Mouse (Mus musculus) embryo, embryonic 11 days (tissue): ENCODE results near the gene Aen.
A peak's percentile ranks its signal among the peaks of the same experiment; 100 is the strongest.

Experiments used
- DNase-seq: peaks from one replicate; pipeline ENCODE4 v3.0.0-alpha.2; 2015

Aen gene

GRCm38 (mm10) chr7:78895653-78896333 is at the start of gene Aen:
Gene Aen (plus strand): TSS chr7:78895854.
- peak; percentile 97 for DNase-seq

DNA sequence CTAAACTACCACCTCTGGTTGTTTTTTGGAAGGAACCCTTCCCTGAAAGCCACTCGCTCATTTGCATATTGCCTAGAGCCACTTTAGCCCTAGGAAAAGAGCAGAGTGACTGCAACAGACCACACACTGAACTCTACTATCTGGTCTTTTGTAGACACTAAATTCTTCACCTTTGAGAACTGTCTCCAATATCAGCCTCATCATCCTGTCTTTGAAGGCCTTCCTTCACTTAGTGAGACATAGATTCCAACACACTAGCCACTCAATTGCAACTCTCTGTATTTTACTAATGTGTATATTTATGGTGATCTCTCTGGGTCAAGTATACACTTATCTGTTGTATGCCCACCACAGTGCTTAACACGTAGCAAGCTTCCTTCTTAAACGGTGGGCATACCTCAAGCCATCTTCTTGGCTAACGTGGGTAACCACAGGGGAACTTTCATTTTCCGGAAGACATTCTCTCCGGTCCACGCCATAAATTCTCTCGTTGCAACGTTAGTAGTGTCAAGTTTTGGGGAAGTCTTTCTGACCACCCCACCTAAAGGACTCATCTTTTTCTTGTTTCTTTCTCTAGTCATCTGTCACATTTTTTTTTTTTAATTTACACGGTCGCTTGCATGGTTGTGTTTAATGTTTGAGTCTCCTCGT is 49.5 kb upstream of the Aen start:
- DNase-seq, result peak; percentile 2

GRCm38 (mm10) chr7:78846737-78847434 is 48.8 kb upstream of the Aen start, which contains the start of gene Det1:
Gene Det1 (minus strand): TSS chr7:78847263.
- DNase-seq, result peak; percentile 96

- no peak for DNase-seq
These were observed 41.6 kb upstream of the Aen start for GRCm38 (mm10) chr7:78854051-78854450.

GRCm38 (mm10) chr7:78855044-78855655 is 40.5 kb upstream of the Aen start:
- no peak for DNase-seq

DNA sequence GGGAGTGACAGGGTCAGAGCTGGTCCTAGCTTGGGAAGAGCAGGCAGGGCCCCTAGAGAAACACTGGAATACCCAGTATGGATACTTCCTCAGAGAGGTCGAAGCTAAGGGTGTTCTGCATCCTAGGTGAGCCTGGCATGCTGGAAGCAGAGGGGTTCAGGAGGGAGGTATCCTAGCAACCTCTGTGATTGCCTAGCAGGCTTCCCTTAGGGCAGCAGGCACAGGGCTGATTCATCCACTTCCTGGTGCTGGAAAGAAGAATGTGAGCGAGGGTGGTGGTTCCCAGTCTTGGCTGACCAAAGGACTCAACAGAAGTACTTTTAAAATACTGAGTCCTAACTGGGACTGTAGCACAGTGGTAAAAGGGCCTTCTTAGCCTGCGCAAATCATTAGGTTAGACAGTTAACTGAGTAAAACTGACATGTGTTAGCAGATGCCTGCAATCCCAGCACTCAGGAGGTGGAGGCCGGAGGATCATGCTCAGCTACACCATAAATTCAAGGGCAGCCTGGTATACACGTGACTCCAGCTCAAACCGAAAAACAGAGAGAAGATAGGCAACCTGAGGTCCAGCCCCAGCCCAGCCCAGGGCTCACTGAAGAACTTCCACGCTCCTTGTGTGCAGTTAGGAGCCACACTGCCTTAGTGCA is 31.7 kb upstream of the Aen start:
- no peak for DNase-seq

DNA sequence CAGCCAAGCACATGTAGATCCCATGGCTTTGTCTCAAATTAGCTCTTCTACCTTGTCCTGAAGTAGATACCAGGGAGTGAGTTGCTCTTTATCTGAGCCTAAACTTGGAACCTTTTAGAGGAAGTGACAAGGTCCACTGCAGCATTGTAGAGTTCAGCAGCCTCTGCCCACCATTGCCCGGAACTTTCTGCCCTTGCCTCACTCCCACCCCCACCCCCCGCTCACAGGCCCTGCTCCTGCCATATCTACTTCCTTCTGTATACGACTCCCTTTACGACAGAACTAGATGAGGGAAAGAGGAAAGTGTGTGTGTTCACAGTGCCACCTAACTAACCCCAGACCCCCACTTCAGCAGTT is 31.2 kb upstream of the Aen start:
- no peak for DNase-seq

GRCm38 (mm10) chr7:78865212-78865949 is 30.3 kb upstream of the Aen start:
- no peak for DNase-seq

DNA sequence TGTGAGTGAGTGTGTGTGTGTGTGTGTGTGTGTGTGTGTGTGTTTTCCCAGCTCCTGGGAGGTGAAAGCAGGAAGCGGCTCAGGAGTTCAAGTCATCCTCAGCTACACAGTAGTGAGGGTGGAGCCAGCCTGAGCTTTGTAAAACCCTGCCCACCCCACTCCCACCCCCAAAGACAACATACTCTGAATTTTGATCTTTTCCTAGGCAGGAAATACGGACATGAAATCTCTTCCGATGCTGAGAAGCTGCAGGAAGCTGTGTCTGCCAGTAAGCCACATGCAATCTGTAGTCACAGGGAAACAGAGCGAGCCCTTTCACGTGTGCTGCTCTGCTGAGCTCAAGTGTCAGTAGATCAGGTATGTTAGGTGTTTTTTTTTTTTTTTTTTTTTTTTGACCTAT is 26.9 kb upstream of the Aen start:
- DNase-seq, result no peak

GRCm38 (mm10) chr7:78872366-78872765 is 23.3 kb upstream of the Aen start:
- DNase-seq, result no peak

DNA sequence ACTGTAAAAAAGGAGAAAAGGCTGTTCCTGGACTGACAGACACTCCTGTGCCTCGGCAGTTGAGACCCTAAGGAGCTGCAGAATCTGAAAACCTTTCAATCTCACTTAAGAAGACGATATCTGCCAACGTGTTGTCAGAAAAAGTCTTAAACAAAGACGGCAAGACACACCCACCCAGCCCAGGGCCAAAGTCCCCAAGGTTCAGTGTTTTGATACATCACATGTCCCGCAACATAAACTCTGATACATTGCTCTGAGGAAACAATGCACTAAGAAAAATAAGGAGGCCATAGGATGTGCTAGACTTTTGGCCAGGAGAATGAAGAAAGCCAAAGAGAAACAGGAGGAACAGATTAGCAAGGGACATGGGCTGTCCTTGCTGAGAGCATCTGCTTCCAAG is 22.8 kb upstream of the Aen start:
- DNase-seq, result no peak

DNA sequence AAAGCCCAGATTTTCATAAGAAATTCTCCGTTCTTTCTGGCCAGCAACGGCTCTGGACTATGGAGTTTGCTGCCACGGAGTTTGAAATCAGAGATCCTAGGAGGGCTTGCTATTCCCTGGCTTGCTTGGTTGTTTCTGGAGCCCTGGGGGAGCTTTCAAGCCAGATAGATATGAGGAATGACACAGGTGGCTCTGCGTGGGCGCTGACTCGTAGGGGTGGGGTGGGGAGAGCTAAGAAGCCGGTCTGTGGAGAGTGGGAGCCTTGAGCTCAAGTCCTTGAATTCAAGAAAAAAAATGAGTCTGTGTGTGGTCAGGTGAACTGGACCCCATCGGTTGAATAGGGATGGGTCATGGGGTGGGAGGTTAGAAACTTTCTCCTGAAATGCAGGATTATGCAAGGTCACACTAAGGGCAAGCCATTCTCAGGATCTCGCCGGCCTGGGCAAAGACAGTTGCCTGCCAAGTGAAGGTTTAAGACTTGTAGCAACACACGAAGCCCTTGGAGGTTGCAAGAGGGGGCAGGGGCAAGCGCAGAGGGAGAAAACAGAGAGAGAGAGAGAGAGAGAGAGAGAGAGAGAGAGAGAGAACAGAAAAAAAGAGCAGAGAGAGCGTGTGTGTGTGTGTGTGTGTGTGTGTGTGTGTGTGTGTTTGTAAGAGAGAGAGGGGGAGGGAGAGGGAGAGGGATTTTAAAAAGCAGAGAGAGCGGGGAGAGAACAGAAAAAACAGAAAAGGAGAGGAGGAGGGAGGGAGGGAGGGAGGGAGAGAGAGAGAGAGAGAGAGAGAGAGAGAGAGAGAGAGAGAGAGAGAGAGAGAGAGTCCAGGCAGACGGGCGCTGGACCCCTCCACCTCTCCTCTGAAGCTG is 13.8 kb upstream of the Aen start:
- DNase-seq, result peak; percentile 43

DNA sequence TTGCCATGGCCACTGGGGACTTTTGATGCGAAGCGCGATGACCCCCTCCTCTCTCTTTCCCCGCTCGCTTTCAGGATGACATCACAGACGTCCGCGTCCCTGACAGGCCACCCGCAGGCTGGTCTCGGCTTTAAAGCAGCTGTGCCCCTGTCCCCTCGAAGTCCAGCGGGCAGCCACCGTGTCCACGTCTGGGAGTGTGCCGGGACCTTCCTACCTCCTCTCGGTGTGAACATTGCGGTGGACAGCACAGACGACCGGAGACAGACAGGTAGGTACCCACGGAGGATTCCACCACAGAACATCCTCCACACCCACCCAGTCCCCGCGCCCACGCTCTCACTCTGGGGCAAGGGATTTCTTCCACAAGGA is 13.2 kb upstream of the Aen start:
- DNase-seq, result peak; percentile 87

DNA sequence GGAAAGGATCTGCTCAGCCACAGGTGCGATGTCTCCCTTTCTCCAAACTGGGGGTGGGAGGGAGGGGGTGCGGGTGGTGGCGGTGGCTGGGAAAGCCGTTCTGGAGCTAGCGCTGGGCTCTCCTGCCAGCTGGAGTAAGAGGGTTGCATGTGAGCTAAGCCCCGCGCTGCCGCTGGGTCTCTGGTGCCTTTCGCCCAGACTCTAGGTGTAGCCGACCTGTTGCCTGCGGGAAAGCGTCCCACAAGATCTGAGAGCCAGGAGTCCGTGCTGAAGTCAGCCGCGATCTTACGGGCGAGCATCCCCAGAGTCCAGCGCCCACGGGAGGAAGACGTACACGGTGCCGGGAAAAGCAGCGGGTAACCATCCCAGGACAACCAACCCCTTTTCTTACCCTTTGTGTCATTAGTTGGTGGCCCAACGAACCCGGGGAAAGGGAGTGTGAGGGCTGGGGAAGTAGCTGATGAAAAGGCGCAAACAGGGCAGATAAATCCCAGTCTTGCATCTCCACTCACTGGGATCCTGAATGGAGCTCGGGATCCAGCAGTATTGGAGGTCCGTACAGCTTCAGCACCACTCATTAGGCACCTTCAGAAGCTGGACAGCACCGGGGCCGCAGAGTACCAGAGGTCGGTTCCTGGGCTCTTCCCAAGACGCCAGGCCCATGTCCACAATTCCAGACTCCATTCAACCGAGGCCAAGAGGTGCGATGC is 12.5 kb upstream of the Aen start:
- peak; percentile 44 for DNase-seq

DNA sequence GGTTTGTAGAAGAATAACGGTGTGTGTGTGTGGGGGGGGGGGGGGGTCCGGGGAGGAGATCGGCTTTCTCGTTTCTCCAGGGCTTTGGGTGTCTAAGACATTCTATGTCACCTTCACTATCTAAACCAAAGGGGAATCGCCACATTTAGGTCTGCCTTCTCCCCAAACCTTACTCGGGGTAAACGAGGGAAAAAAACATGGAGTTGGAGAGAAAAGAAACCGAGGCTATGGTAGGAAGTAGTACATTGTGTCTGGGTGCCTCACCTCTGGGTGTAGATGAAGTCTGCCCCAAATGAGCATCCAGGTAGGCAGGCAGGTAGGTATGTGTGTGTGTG is 12.0 kb upstream of the Aen start:
- no peak for DNase-seq

DNA sequence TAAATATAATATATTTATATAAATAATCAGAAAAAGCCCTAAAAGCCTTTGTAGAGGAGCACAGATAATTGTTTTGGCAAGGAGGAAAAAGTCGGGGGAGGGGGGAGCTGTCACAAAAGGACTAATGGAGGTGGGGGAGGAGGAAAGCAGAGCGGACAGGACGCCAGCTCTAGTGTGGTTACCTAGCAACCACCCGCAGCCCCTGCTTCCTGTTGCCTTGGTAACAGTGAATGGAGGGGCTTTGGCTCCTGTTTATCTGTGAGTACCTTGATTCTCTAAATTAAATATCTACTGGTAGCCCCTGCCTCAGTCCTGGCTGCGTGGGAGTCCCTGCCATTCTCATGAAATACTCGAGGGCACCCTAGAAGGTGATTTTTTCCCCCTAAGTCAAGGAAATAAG is 11.5 kb upstream of the Aen start:
- DNase-seq, result peak; percentile 83

GRCm38 (mm10) chr7:78885404-78885803 is 10.2 kb upstream of the Aen start:
- no peak for DNase-seq

DNA sequence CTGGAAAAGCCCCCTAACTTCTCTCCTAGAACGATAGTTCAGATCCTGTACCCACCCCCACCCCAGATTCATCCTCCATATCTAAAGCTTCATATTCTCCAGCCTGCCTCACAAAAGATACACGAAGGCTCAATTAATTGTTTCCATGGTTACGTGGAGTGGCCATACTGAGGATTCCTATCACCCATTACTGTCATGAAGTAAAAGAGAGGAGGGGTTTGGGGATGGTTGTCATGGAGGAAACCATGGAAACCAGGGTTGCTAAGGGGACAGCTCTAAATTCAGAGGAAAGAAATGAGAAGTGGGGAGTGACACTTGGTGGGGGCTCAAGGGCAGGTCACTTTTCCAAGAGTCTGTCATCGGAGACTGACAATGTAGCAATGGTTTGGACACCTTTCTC is 9.2 kb upstream of the Aen start:
- peak; percentile 39 for DNase-seq

- DNase-seq, result peak; percentile 38
These were observed 8.2 kb upstream of the Aen start for GRCm38 (mm10) chr7:78887431-78887842.

DNA sequence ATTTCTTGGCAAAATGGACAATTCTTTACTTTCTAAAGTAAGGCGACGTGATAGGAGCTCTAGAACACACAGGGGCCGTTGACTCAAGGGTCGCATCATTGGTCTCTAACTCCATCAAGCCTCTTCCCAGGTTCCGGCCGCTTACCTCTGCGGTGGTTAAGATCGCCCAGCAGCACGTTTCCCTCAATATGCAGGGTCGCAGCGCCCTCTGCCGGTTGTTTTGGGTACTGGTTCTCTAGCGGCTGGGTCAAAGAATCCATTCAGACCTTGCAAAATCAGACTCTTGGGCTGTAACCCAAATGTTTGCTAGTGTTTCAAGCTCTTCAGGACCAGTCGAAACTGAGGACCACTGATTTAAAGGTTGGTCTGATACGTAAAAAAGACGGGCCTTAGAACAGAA is 5.0 kb upstream of the Aen start:
- peak; percentile 88 for DNase-seq

DNA sequence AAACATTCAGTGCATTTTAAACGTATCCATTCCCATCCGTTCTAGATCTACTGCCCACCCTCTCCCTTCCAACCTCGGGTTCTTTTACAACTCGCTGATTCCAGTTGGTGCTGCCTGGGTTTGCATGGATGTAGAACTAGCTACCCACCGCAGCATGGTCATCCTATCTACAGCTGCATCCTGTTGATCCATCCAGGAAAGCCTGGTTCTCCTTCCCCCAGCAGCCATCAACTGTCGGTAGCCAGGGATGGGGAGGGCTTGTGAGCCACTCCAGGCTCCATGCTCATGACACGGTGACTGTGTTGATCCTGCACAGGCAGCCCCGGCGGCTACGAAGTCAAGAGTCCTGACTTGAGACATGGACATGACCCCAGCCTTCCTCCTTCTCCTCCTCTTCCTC is 1.7 kb upstream of the Aen start:
- DNase-seq, result no peak
